Mouse (Mus musculus) lung, postnatal 0 days (tissue): ENCODE results near the gene Stap2.

ENCODE experiments used
- CTCF ChIP-seq: IDR thresholded peaks from 2 replicates; pipeline ENCODE4 v1.5.1; 2016; ENCODE audit warnings: antibody characterized with exemption, mild to moderate bottlenecking
- EP300 ChIP-seq: IDR thresholded peaks from 2 replicates; pipeline ENCODE4 v1.6.1; 2016; ENCODE audit warnings: antibody characterized with exemption, mild to moderate bottlenecking, control low read depth

- TF ChIP-seq CTCF (no peak), EP300 (no peak)
These were observed 19.5 kb upstream of the Stap2 start for GRCm38 (mm10) chr17:56024931-56025330.
